Mouse (Mus musculus): Measurements from ENCODE around the gene Inpp4b. TPM values are rescaled to one million over a fixed set of nuclear protein-coding genes. Genes with fewer than 3 reads are reported as not detected.

Inpp4b gene
- polyA plus RNA-seq, 1 experiment from 2014 or later: 10.2 TPM

- 60% methylated on average over 1 of the region's 1 CpGs for WGBS
- Histone ChIP-seq H3K4me2 (no peak overlapping the region), H3K9me3 (replicated peaks) (no peaks in the 10 kb centered on the region), H3K4me1 (replicated peaks) (no peaks in the 10 kb centered on the region), H3K36me3 (no peaks in the 10 kb centered on the region), H3K9ac (no peak overlapping the region), H3K27me3 (replicated peaks) (no peaks in the 10 kb centered on the region), H3K27ac (ENCODE audit: poor library complexity, severe bottlenecking) (no peak overlapping the region), H3K4me3 (no peak overlapping the region)
- ATAC-seq (ENCODE audit: insufficient number of reproducible peaks, low FRiP score): no peak
Measured at GRCm38 (mm10) chr8:81707436-81707835, 365.1 kb downstream of the Inpp4b start.

- H3K9ac ChIP-seq: no peak overlapping the region
- H3K4me1 ChIP-seq (replicated peaks): no peaks in the 10 kb centered on the region
- H3K4me2 ChIP-seq: no peak overlapping the region
- no peak overlapping the region for H3K4me3 ChIP-seq
- no peaks in the 10 kb centered on the region for H3K9me3 ChIP-seq (replicated peaks)
- no peak overlapping the region for H3K27ac ChIP-seq (ENCODE audit: poor library complexity, severe bottlenecking)
- H3K27me3 ChIP-seq (replicated peaks): no peaks in the 10 kb centered on the region
- no peak for ATAC-seq (ENCODE audit: insufficient number of reproducible peaks, low FRiP score)
- H3K36me3 ChIP-seq: no peaks in the 10 kb centered on the region
Measured at GRCm38 (mm10) chr8:81731332-81731731, 389.0 kb downstream of the Inpp4b start.

- no peak overlapping the region for H3K9ac ChIP-seq
- no peak for ATAC-seq (ENCODE audit: insufficient number of reproducible peaks, low FRiP score)
- WGBS: 78% methylated on average over 2 of the region's 2 CpGs
- no peaks in the 10 kb centered on the region for H3K27me3 ChIP-seq (replicated peaks)
- H3K4me2 ChIP-seq: no peak overlapping the region
- H3K9me3 ChIP-seq (replicated peaks): no peaks in the 10 kb centered on the region
- no peak overlapping the region for H3K27ac ChIP-seq (ENCODE audit: poor library complexity, severe bottlenecking)
- no peak overlapping the region for H3K4me3 ChIP-seq
- no peaks in the 10 kb centered on the region for H3K4me1 ChIP-seq (replicated peaks)
- no peaks in the 10 kb centered on the region for H3K36me3 ChIP-seq
Measured at GRCm38 (mm10) chr8:81735655-81736054, 393.3 kb downstream of the Inpp4b start.

DNA sequence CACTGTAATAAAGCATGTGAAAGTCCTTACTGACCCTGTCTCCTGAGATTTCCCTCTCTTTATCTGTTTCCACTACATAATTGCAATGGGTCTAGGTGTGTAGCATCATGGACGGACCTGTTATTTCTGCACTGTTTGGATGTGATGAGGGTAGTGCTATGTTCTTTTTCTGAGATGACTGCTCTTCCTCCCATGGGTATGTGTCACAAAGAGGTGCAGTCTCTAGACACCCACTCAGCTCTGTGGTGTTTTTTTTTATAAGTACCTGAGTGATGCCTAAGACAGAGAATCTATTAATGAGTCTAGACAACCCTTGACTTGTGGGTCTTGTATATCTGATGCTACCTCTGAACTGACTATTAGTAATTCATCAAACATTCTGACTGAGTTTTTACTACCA, 393.7 kb downstream of the Inpp4b start:
- H3K27ac ChIP-seq (ENCODE audit: poor library complexity, severe bottlenecking): no peak overlapping the region
- H3K27me3 ChIP-seq (replicated peaks): no peaks in the 10 kb centered on the region
- ATAC-seq (ENCODE audit: insufficient number of reproducible peaks, low FRiP score): no peak
- H3K36me3 ChIP-seq: no peaks in the 10 kb centered on the region
- H3K4me1 ChIP-seq (replicated peaks): no peaks in the 10 kb centered on the region
- WGBS: 85% methylated on average over 1 of the region's 1 CpGs
- no peak overlapping the region for H3K4me3 ChIP-seq
- H3K9me3 ChIP-seq (replicated peaks): no peaks in the 10 kb centered on the region
- no peak overlapping the region for H3K4me2 ChIP-seq
- no peak overlapping the region for H3K9ac ChIP-seq

- H3K36me3 ChIP-seq: no peaks in the 10 kb centered on the region
- ATAC-seq (ENCODE audit: insufficient number of reproducible peaks, low FRiP score): no peak
- WGBS: 78% methylated on average over 7 of the region's 7 CpGs
Measured at GRCm38 (mm10) chr8:81742588-81742987, 400.2 kb downstream of the Inpp4b start.

GRCm38 (mm10) chr8:81743040-81743439, 400.7 kb downstream of the Inpp4b start:
- Histone ChIP-seq H3K4me2 (no peak overlapping the region), H3K9ac (no peak overlapping the region), H3K36me3 (no peaks in the 10 kb centered on the region), H3K27me3 (replicated peaks) (no peaks in the 10 kb centered on the region), H3K4me3 (no peak overlapping the region), H3K27ac (ENCODE audit: poor library complexity, severe bottlenecking) (no peak overlapping the region), H3K9me3 (replicated peaks) (no peaks in the 10 kb centered on the region), H3K4me1 (replicated peaks) (no peaks in the 10 kb centered on the region)
- 70% methylated on average over 3 of the region's 3 CpGs for WGBS
- no peak for ATAC-seq (ENCODE audit: insufficient number of reproducible peaks, low FRiP score)

More at GRCm38 (mm10) chr8:81742588-81742987, 400.2 kb downstream of the Inpp4b start:
- no peak overlapping the region for H3K4me3 ChIP-seq
- H3K4me2 ChIP-seq: no peak overlapping the region
- no peaks in the 10 kb centered on the region for H3K9me3 ChIP-seq (replicated peaks)
- no peaks in the 10 kb centered on the region for H3K4me1 ChIP-seq (replicated peaks)
- H3K9ac ChIP-seq: no peak overlapping the region
- H3K27me3 ChIP-seq (replicated peaks): no peaks in the 10 kb centered on the region
- no peak overlapping the region for H3K27ac ChIP-seq (ENCODE audit: poor library complexity, severe bottlenecking)

DNA sequence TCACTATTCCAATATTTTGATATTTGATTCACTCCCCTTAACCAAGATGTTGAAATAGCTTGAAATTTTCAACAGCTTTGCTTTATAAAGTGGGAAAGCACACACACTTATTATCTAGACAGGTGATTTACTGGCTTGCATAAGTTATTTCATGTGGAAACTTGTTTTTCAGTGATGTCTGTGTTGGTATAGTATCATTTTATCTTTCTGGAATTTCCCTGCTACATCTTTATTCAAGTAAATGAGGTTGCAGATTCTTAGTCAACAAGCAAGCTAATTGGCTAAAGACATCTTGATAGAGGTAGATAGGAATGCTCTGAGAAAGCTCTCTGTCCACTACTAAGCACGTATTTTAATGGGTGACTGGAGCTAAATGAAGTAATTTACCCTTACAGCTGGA, 403.1 kb downstream of the Inpp4b start:
- no peak overlapping the region for H3K4me2 ChIP-seq
- H3K4me1 ChIP-seq (replicated peaks): no peaks in the 10 kb centered on the region
- no peaks in the 10 kb centered on the region for H3K27me3 ChIP-seq (replicated peaks)
- 63% methylated on average over 1 of the region's 1 CpGs for WGBS
- ATAC-seq (ENCODE audit: insufficient number of reproducible peaks, low FRiP score): no peak
- H3K36me3 ChIP-seq: no peaks in the 10 kb centered on the region
- H3K9me3 ChIP-seq (replicated peaks): no peaks in the 10 kb centered on the region
- no peak overlapping the region for H3K4me3 ChIP-seq
- no peak overlapping the region for H3K9ac ChIP-seq
- H3K27ac ChIP-seq (ENCODE audit: poor library complexity, severe bottlenecking): no peak overlapping the region

- Histone ChIP-seq H3K4me2 (no peak overlapping the region), H3K27ac (ENCODE audit: poor library complexity, severe bottlenecking) (no peak overlapping the region), H3K4me1 (replicated peaks) (no peaks in the 10 kb centered on the region), H3K4me3 (no peak overlapping the region), H3K36me3 (no peaks in the 10 kb centered on the region), H3K27me3 (replicated peaks) (no peaks in the 10 kb centered on the region), H3K9ac (no peak overlapping the region), H3K9me3 (replicated peaks) (no peaks in the 10 kb centered on the region)
- ATAC-seq (ENCODE audit: insufficient number of reproducible peaks, low FRiP score): no peak
- 54% methylated on average over 1 of the region's 1 CpGs for WGBS
Measured at GRCm38 (mm10) chr8:81751159-81751558, 408.8 kb downstream of the Inpp4b start.

DNA sequence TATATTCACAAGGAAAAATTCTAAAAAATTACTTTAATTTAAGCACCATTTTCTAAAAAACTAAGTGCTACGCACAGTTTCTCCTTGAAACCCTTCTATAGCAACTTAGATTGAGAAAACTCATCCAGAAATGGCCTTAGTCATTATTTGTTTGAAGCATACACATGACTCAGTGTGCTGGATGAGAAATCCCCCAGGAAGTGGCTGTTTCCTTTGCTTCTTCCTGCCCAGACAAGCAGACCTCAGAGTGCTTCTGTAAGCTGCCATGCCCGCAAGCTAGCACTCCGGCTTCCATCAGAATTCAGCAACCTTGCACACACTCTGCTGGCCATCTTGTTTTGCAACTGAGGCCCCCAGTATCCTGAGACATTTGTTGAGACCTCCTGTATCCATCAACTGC, 414.3 kb downstream of the Inpp4b start:
- no peaks in the 10 kb centered on the region for H3K36me3 ChIP-seq
- ATAC-seq (ENCODE audit: insufficient number of reproducible peaks, low FRiP score): no peak
- no peaks in the 10 kb centered on the region for H3K4me1 ChIP-seq (replicated peaks)
- H3K4me2 ChIP-seq: no peak overlapping the region
- 70% methylated on average over 3 of the region's 3 CpGs for WGBS
- no peaks in the 10 kb centered on the region for H3K27me3 ChIP-seq (replicated peaks)
- no peak overlapping the region for H3K27ac ChIP-seq (ENCODE audit: poor library complexity, severe bottlenecking)
- no peaks in the 10 kb centered on the region for H3K9me3 ChIP-seq (replicated peaks)
- no peak overlapping the region for H3K9ac ChIP-seq
- H3K4me3 ChIP-seq: no peak overlapping the region

- Histone ChIP-seq H3K36me3 (no peaks in the 10 kb centered on the region), H3K4me1 (replicated peaks) (no peaks in the 10 kb centered on the region), H3K27ac (ENCODE audit: poor library complexity, severe bottlenecking) (no peak overlapping the region), H3K4me3 (no peak overlapping the region), H3K9ac (no peak overlapping the region), H3K4me2 (no peak overlapping the region), H3K27me3 (replicated peaks) (no peaks in the 10 kb centered on the region), H3K9me3 (replicated peaks) (no peaks in the 10 kb centered on the region)
- no peak for ATAC-seq (ENCODE audit: insufficient number of reproducible peaks, low FRiP score)
- WGBS: 67% methylated on average over 2 of the region's 2 CpGs
Measured at GRCm38 (mm10) chr8:81757580-81758144, 415.3 kb downstream of the Inpp4b start.

DNA sequence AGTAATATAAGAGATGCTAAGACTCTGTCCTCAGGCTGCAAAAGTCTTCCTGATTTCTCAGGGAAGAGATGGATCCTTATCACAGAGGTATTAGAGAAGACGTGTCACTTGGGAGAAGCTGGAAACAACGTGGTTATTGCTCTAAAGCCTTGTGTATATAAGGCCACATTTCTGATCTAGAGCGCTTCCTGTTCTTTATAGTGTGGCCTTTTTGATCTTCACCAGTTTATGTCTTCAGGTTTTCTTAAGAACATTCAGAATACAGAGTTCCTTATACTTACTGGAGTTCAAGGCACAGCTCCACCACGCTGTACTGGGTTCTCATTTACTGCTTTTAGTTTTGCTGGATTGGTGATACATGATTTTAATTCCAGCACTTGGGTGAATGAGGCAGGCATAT, 419.1 kb downstream of the Inpp4b start:
- 0 out of 2 replicates have a peak, but pooled peaks cover 5% of the 10 kb centered on the region for H3K4me1 ChIP-seq (replicated peaks)
- no peak overlapping the region for H3K9ac ChIP-seq
- no peak overlapping the region for H3K27ac ChIP-seq (ENCODE audit: poor library complexity, severe bottlenecking)
- H3K4me2 ChIP-seq: no peak overlapping the region
- no peak for ATAC-seq (ENCODE audit: insufficient number of reproducible peaks, low FRiP score)
- no peaks in the 10 kb centered on the region for H3K36me3 ChIP-seq
- WGBS: 63% methylated on average over 4 of the region's 4 CpGs
- no peak overlapping the region for H3K4me3 ChIP-seq
- H3K9me3 ChIP-seq (replicated peaks): no peaks in the 10 kb centered on the region
- H3K27me3 ChIP-seq (replicated peaks): no peaks in the 10 kb centered on the region

DNA sequence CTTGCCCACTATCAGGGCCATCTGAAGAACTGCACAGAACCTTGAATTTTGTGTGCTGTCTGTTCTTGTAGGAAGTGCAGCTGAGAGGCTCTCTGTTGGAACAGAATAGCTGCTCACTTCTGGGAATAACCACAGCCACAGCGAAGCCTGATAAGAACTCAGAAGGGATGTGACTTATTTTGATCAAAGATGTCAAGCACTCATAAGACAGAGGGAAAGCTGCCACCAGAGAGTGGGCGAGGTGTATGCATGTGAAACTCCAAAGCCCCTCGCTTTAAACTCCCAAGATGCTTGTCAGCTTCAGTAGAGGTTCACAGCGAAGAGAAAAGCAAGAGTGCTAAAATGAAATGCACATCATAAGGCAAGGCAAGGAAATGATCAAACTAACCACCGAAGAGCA, 423.7 kb downstream of the Inpp4b start:
- Histone ChIP-seq H3K4me3 (no peak overlapping the region), H3K4me2 (no peak overlapping the region), H3K27me3 (replicated peaks) (no peaks in the 10 kb centered on the region), H3K9ac (no peak overlapping the region), H3K27ac (ENCODE audit: poor library complexity, severe bottlenecking) (no peak overlapping the region), H3K4me1 (replicated peaks) (peaks cover 18% of the 10 kb centered on the region), H3K9me3 (replicated peaks) (no peaks in the 10 kb centered on the region), H3K36me3 (no peaks in the 10 kb centered on the region)
- no peak for ATAC-seq (ENCODE audit: insufficient number of reproducible peaks, low FRiP score)
- WGBS: 65% methylated on average over 5 of the region's 5 CpGs
